Mouse (Mus musculus) stomach, postnatal 0 days (tissue): ENCODE results near the gene Commd3. TPM values are rescaled to one million over a fixed set of nuclear protein-coding genes. Genes with fewer than 3 reads are reported as not detected.
A peak's percentile ranks its signal among the peaks of the same experiment; 100 is the strongest.

Source experiments
- ATAC-seq: fragments of 200-750 bp; cut with Nextera tagmentation; 2 replicates; pipeline ENCODE4 v1.8.0; 2017; ENCODE audit not compliant: low FRiP score, low TSS enrichment
- DNase-seq: peaks from one replicate; pipeline ENCODE4 v3.0.0-alpha.2; 2016; ENCODE audit warnings: low spot score
- H3K27ac ChIP-seq: fragments of 300-500 bp; sonication (generic); replicated peaks from 2 replicates; pipeline ENCODE4 v1.5.1; 2014; ENCODE audit warnings: mild to moderate bottlenecking, control low read depth
- H3K27me3 ChIP-seq: fragments of 300-500 bp; sonication (generic); 2 replicates; pipeline ENCODE4 v1.6.1; 2014; ENCODE audit warnings: low read length; ENCODE audit not compliant: control insufficient read depth, insufficient read depth
- H3K36me3 ChIP-seq: fragments of 300-500 bp; sonication (generic); 2 replicates; pipeline ENCODE4 v1.6.1; 2014; ENCODE audit warnings: low read length, mixed read lengths; ENCODE audit not compliant: control insufficient read depth, insufficient read depth
- H3K4me1 ChIP-seq: fragments of 300-500 bp; sonication (generic); replicated peaks from 2 replicates; pipeline ENCODE4 v1.6.1; 2014; ENCODE audit warnings: antibody characterized with exemption; ENCODE audit not compliant: control insufficient read depth, insufficient read depth
- H3K4me2 ChIP-seq: fragments of 300-500 bp; sonication (generic); replicated peaks from 2 replicates; pipeline ENCODE4 v1.6.1; 2014; ENCODE audit warnings: low read depth, mild to moderate bottlenecking, control low read depth, moderate library complexity
- H3K4me3 ChIP-seq: fragments of 300-500 bp; sonication (generic); 2 replicates; pipeline ENCODE4 v1.5.1; 2014; ENCODE audit warnings: low read depth, low read length, control low read depth
- H3K9ac ChIP-seq: fragments of 300-500 bp; sonication (generic); 2 replicates; pipeline ENCODE4 v1.6.1; 2014; ENCODE audit warnings: mild to moderate bottlenecking, low read length, control low read depth, mixed read lengths
- H3K9me3 ChIP-seq: fragments of 300-500 bp; sonication (generic); 2 replicates; pipeline ENCODE4 v1.6.1; 2016; ENCODE audit warnings: low read length; ENCODE audit not compliant: control insufficient read depth
- CTCF ChIP-seq: IDR thresholded peaks from 2 replicates; pipeline ENCODE4 v1.5.1; 2016; ENCODE audit warnings: antibody characterized with exemption, low read depth, mild to moderate bottlenecking, moderate library complexity
- EP300 ChIP-seq: optimal IDR thresholded peaks from 2 replicates; pipeline ENCODE3; 2016; ENCODE audit warnings: antibody characterized with exemption
- WGBS: fragments of 180-500 bp; shearing (Covaris S2); extraction: QIAGEN DNeasy Blood & Tissue Kit; methylation state at CpG from one replicate; pipeline ENCODE4 v1.1.7; 2014; 5-methylcytosine and 5-hydroxymethylcytosine counted together
- polyA plus RNA-seq: library from polyadenylated mRNA; unstranded; fragments of >200 nt; fragmentation: Nextera tagmentation; extraction: Ambion mirVana; gene quantifications from 2 replicates; pipeline ENCODE4 v1.2.1, GENCODE M21; 2015

The Commd3 gene
- polyA plus RNA-seq, 1 experiment from 2014 or later = 169 TPM

GRCm38 (mm10) chr2:18688708-18689063 is 16.5 kb downstream of the Commd3 start:
- H3K4me2 ChIP-seq = peak overlapping the region; percentile 64
- DNase-seq (peak; percentile 76), ATAC-seq (peak; percentile 74)
- TF ChIP-seq CTCF = no peak
- TF ChIP-seq EP300 = no peak
- no peaks in the 10 kb centered on the region for H3K9me3 ChIP-seq
- H3K27ac ChIP-seq = no peak overlapping the region
- no peak overlapping the region for H3K9ac ChIP-seq
- H3K4me3 ChIP-seq = peak overlapping the region; percentile 51
- under 1% methylated on average over 44 of the region's 45 CpGs for WGBS
- peaks cover 5% of the 10 kb centered on the region for H3K4me1 ChIP-seq
- H3K27me3 ChIP-seq = peaks cover 12% of the 10 kb centered on the region; the same call in 1 of the 2 replicates
- peaks cover 5% of the 10 kb centered on the region; the same call in 1 of the 2 replicates for H3K36me3 ChIP-seq

- Histone ChIP-seq H3K27me3 (peaks cover 12% of the 10 kb centered on the region; the same call in 1 of the 2 replicates), H3K4me3 (peak overlapping the region; percentile 51), H3K9ac (peak overlapping the region; percentile 31; the same call in 1 of the 2 replicates), H3K36me3 (peaks cover under 1% of the 10 kb centered on the region; the same call in 1 of the 2 replicates), H3K9me3 (no peaks in the 10 kb centered on the region), H3K27ac (no peak overlapping the region), H3K4me2 (peak overlapping the region; percentile 64), H3K4me1 (peaks cover 5% of the 10 kb centered on the region)
- peak; percentile 30; the same call in 1 of the 2 replicates for ATAC-seq
- WGBS = under 1% methylated on average over 51 of the region's 51 CpGs
- no peak for DNase-seq
- TF ChIP-seq EP300 (no peak), CTCF (no peak)
Observed at GRCm38 (mm10) chr2:18689064-18689921, 17.1 kb downstream of the Commd3 start.

- Histone ChIP-seq H3K4me1 (peaks cover 5% of the 10 kb centered on the region), H3K27ac (no peak overlapping the region), H3K27me3 (peaks cover 12% of the 10 kb centered on the region; the same call in 1 of the 2 replicates), H3K4me2 (peak overlapping the region; percentile 64), H3K9me3 (no peaks in the 10 kb centered on the region), H3K36me3 (no peaks in the 10 kb centered on the region), H3K9ac (peak overlapping the region; percentile 31; the same call in 1 of the 2 replicates), H3K4me3 (peak overlapping the region; percentile 51)
- TF ChIP-seq EP300 (no peak), CTCF (no peak)
- ATAC-seq (0 out of 2 replicates have a peak, but pooled peaks have one; percentile 10), DNase-seq (peak; percentile 50)
- WGBS = under 1% methylated on average over 56 of the region's 58 CpGs
Observed at GRCm38 (mm10) chr2:18690055-18690691, 18.0 kb downstream of the Commd3 start.

- no peak overlapping the region for H3K27ac ChIP-seq
- WGBS = 10% methylated on average over 9 of the region's 9 CpGs
Observed at GRCm38 (mm10) chr2:18690756-18691155, 18.6 kb downstream of the Commd3 start.

GRCm38 (mm10) chr2:18692031-18692430 is 19.8 kb downstream of the Commd3 start:
- no peaks in the 10 kb centered on the region for H3K9me3 ChIP-seq
- ATAC-seq (no peak), DNase-seq (no peak)
- TF ChIP-seq CTCF (no peak), EP300 (no peak)
- H3K9ac ChIP-seq = no peak overlapping the region
- H3K36me3 ChIP-seq = no peaks in the 10 kb centered on the region
- H3K4me2 ChIP-seq = no peak overlapping the region
- peaks cover 15% of the 10 kb centered on the region; the same call in 1 of the 2 replicates for H3K27me3 ChIP-seq
- no peak overlapping the region for H3K27ac ChIP-seq
- peaks cover 5% of the 10 kb centered on the region for H3K4me1 ChIP-seq
- H3K4me3 ChIP-seq = no peak overlapping the region

More at GRCm38 (mm10) chr2:18690756-18691155, 18.6 kb downstream of the Commd3 start:
- H3K9ac ChIP-seq = no peak overlapping the region
- H3K4me3 ChIP-seq = peak overlapping the region; percentile 51; the same call in 1 of the 2 replicates
- ATAC-seq = no peak
- no peaks in the 10 kb centered on the region for H3K36me3 ChIP-seq
- no peak for DNase-seq
- TF ChIP-seq CTCF (no peak), EP300 (no peak)
- no peaks in the 10 kb centered on the region for H3K9me3 ChIP-seq
- H3K4me1 ChIP-seq = peaks cover 5% of the 10 kb centered on the region
- H3K4me2 ChIP-seq = peak overlapping the region; percentile 64; the same call in 1 of the 2 replicates
- H3K27me3 ChIP-seq = peaks cover 15% of the 10 kb centered on the region; the same call in 1 of the 2 replicates
